Mouse (Mus musculus) neural tube, embryonic 15.5 days (tissue): Measurements from ENCODE around the gene Igsf11. TPM values are rescaled to one million over a fixed set of nuclear protein-coding genes. Genes with fewer than 3 reads are reported as not detected.

Experiments used
- ATAC-seq: fragments of 200-750 bp; cut with Nextera tagmentation; 2 replicates; pipeline ENCODE4 v1.8.0; 2017; ENCODE audit warnings: mild to moderate bottlenecking, moderate TSS enrichment, moderate library complexity; ENCODE audit not compliant: low FRiP score
- H3K27ac ChIP-seq: fragments of 300-500 bp; sonication (generic); replicated peaks from 2 replicates; pipeline ENCODE4 v1.5.1; 2015; ENCODE audit warnings: mild to moderate bottlenecking, inconsistent platforms
- H3K27me3 ChIP-seq: fragments of 300-500 bp; sonication (generic); replicated peaks from 2 replicates; pipeline ENCODE4 v1.6.1; 2015; ENCODE audit warnings: inconsistent platforms
- H3K36me3 ChIP-seq: fragments of 300-500 bp; sonication (generic); 2 replicates; pipeline ENCODE4 v1.6.1; 2015; ENCODE audit warnings: inconsistent platforms
- H3K4me1 ChIP-seq: fragments of 300-500 bp; sonication (generic); 2 replicates; pipeline ENCODE4 v1.6.1; 2015; ENCODE audit warnings: inconsistent platforms
- H3K4me2 ChIP-seq: fragments of 300-500 bp; sonication (generic); 2 replicates; pipeline ENCODE4 v1.6.1; 2015; ENCODE audit warnings: inconsistent platforms, mild to moderate bottlenecking, moderate library complexity
- H3K4me3 ChIP-seq: fragments of 300-500 bp; sonication (generic); replicated peaks from 2 replicates; pipeline ENCODE4 v1.5.1; 2015; ENCODE audit warnings: mild to moderate bottlenecking, inconsistent platforms
- H3K9ac ChIP-seq: fragments of 300-500 bp; sonication (generic); replicated peaks from 2 replicates; pipeline ENCODE4 v1.6.1; 2015; ENCODE audit warnings: mild to moderate bottlenecking, inconsistent platforms
- H3K9me3 ChIP-seq: fragments of 300-500 bp; sonication (generic); replicated peaks from 2 replicates; pipeline ENCODE4 v1.6.1; 2016; ENCODE audit warnings: inconsistent platforms
- WGBS: fragments of 180-500 bp; shearing (Covaris S2); methylation state at CpG from one replicate; pipeline ENCODE4 v1.1.7; 2015; ENCODE audit warnings: mixed read lengths; 5-methylcytosine and 5-hydroxymethylcytosine counted together
- polyA plus RNA-seq: library from polyadenylated mRNA; unstranded; fragments of >200 nt; fragmentation: Nextera tagmentation; extraction: Ambion mirVana; gene quantifications from 2 replicates; pipeline ENCODE4 v1.2.1, GENCODE M21; 2015

The Igsf11 gene
- 3.1 and 3.4 TPM in 2 replicates for polyA plus RNA-seq

- no peak within 1 kb of the TSS for H3K9ac ChIP-seq
- H3K4me1 ChIP-seq, result no peaks in the 10 kb centered on the region
- H3K9me3 ChIP-seq, result no peaks in the 10 kb centered on the region
- no peaks in the 10 kb centered on the region for H3K27me3 ChIP-seq
- WGBS, result 86% methylated on average over 7 of the region's 7 CpGs
- no peaks in the 10 kb centered on the region for H3K36me3 ChIP-seq
- H3K4me2 ChIP-seq, result no peak within 1 kb of the TSS
- H3K27ac ChIP-seq, result no peak within 1 kb of the TSS
- no peak within 1 kb of the TSS for H3K4me3 ChIP-seq
- no peak for ATAC-seq
Measured at GRCm38 (mm10) chr16:38892371-38892770, at the start of gene Igsf11. Gene Igsf11 (plus strand): TSS chr16:38892671.

GRCm38 (mm10) chr16:38858120-38858749 is 34.2 kb upstream of the Igsf11 start:
- no peaks in the 10 kb centered on the region for H3K27me3 ChIP-seq
- WGBS, result 34% methylated on average over 8 of the region's 8 CpGs
- no peaks in the 10 kb centered on the region for H3K4me1 ChIP-seq
- no peaks in the 10 kb centered on the region for H3K36me3 ChIP-seq
- H3K27ac ChIP-seq, result no peak overlapping the region
- ATAC-seq, result no peak
- H3K9ac ChIP-seq, result no peak overlapping the region
- H3K4me3 ChIP-seq, result no peak overlapping the region
- peak overlapping the region; percentile 33; the same call in 1 of the 2 replicates for H3K4me2 ChIP-seq
- H3K9me3 ChIP-seq, result no peaks in the 10 kb centered on the region

GRCm38 (mm10) chr16:38860548-38860947 is 31.9 kb upstream of the Igsf11 start:
- Histone ChIP-seq H3K4me2 (no peak overlapping the region), H3K36me3 (no peaks in the 10 kb centered on the region), H3K27me3 (no peaks in the 10 kb centered on the region), H3K4me3 (no peak overlapping the region), H3K27ac (no peak overlapping the region), H3K9me3 (no peaks in the 10 kb centered on the region), H3K9ac (no peak overlapping the region), H3K4me1 (no peaks in the 10 kb centered on the region)
- ATAC-seq, result no peak
- WGBS, result 40% methylated on average over 6 of the region's 6 CpGs

- Histone ChIP-seq H3K9ac (no peak overlapping the region), H3K4me3 (no peak overlapping the region), H3K4me2 (no peak overlapping the region), H3K27ac (no peak overlapping the region), H3K4me1 (no peaks in the 10 kb centered on the region), H3K9me3 (0 out of 2 replicates have a peak, but pooled peaks cover 3% of the 10 kb centered on the region), H3K36me3 (no peaks in the 10 kb centered on the region), H3K27me3 (no peaks in the 10 kb centered on the region)
- 88% methylated on average over 5 of the region's 5 CpGs for WGBS
- ATAC-seq, result no peak
Measured at GRCm38 (mm10) chr16:38864358-38864757, 28.1 kb upstream of the Igsf11 start.

- H3K27ac ChIP-seq, result no peak overlapping the region
- no peaks in the 10 kb centered on the region for H3K36me3 ChIP-seq
- H3K4me2 ChIP-seq, result no peak overlapping the region
- H3K27me3 ChIP-seq, result no peaks in the 10 kb centered on the region
- ATAC-seq, result no peak
- no peak overlapping the region for H3K4me3 ChIP-seq
- WGBS, result 90% methylated on average over 4 of the region's 4 CpGs
- no peaks in the 10 kb centered on the region for H3K4me1 ChIP-seq
- H3K9me3 ChIP-seq, result no peaks in the 10 kb centered on the region
- no peak overlapping the region for H3K9ac ChIP-seq
Measured at GRCm38 (mm10) chr16:38873231-38873630, 19.2 kb upstream of the Igsf11 start.

- WGBS, result 48% methylated on average over 4 of the region's 4 CpGs
- Histone ChIP-seq H3K36me3 (no peaks in the 10 kb centered on the region), H3K4me3 (no peak overlapping the region), H3K27me3 (no peaks in the 10 kb centered on the region), H3K9me3 (no peaks in the 10 kb centered on the region), H3K4me2 (no peak overlapping the region), H3K27ac (no peak overlapping the region), H3K9ac (no peak overlapping the region), H3K4me1 (no peaks in the 10 kb centered on the region)
- ATAC-seq, result no peak
Measured at GRCm38 (mm10) chr16:38874481-38874880, 18.0 kb upstream of the Igsf11 start.

- Histone ChIP-seq H3K27ac (no peak overlapping the region), H3K27me3 (0 out of 2 replicates have a peak, but pooled peaks cover 6% of the 10 kb centered on the region), H3K36me3 (no peaks in the 10 kb centered on the region), H3K4me1 (peaks cover 5% of the 10 kb centered on the region; the same call in 1 of the 2 replicates), H3K9me3 (no peaks in the 10 kb centered on the region), H3K9ac (no peak overlapping the region), H3K4me3 (no peak overlapping the region), H3K4me2 (no peak overlapping the region)
- 54% methylated on average over 8 of the region's 8 CpGs for WGBS
- no peak for ATAC-seq
Measured at GRCm38 (mm10) chr16:38898816-38899425, 6.5 kb downstream of the Igsf11 start.

- Histone ChIP-seq H3K27ac (no peak overlapping the region), H3K9me3 (no peaks in the 10 kb centered on the region), H3K4me1 (peaks cover 5% of the 10 kb centered on the region; the same call in 1 of the 2 replicates), H3K4me3 (no peak overlapping the region), H3K9ac (no peak overlapping the region), H3K27me3 (0 out of 2 replicates have a peak, but pooled peaks cover 6% of the 10 kb centered on the region), H3K4me2 (no peak overlapping the region), H3K36me3 (no peaks in the 10 kb centered on the region)
- WGBS, result 91% methylated on average over 1 of the region's 1 CpGs
- no peak for ATAC-seq
Measured at GRCm38 (mm10) chr16:38900024-38900423, 7.6 kb downstream of the Igsf11 start.

GRCm38 (mm10) chr16:38902111-38902778 is 9.8 kb downstream of the Igsf11 start:
- Histone ChIP-seq H3K4me2 (peak overlapping the region; percentile 96), H3K27me3 (0 out of 2 replicates have a peak, but pooled peaks cover 6% of the 10 kb centered on the region), H3K4me1 (peaks cover 5% of the 10 kb centered on the region; the same call in 1 of the 2 replicates), H3K4me3 (peak overlapping the region; percentile 79), H3K27ac (peak overlapping the region; percentile 79), H3K9ac (peak overlapping the region; percentile 72), H3K9me3 (no peaks in the 10 kb centered on the region), H3K36me3 (no peaks in the 10 kb centered on the region)
- WGBS, result under 1% methylated on average over 59 of the region's 71 CpGs
- peak; percentile 91 for ATAC-seq

GRCm38 (mm10) chr16:38903020-38903419 is 10.5 kb downstream of the Igsf11 start:
- Histone ChIP-seq H3K9ac (no peak overlapping the region), H3K9me3 (no peaks in the 10 kb centered on the region), H3K4me2 (peak overlapping the region; percentile 96), H3K27me3 (0 out of 2 replicates have a peak, but pooled peaks cover 6% of the 10 kb centered on the region), H3K27ac (0 out of 2 replicates have a peak overlapping the region, but pooled peaks have one; percentile 9), H3K4me1 (peaks cover 5% of the 10 kb centered on the region; the same call in 1 of the 2 replicates), H3K4me3 (peak overlapping the region; percentile 79), H3K36me3 (no peaks in the 10 kb centered on the region)
- no peak for ATAC-seq
- WGBS, result 20% methylated on average over 4 of the region's 4 CpGs

- peaks cover 8% of the 10 kb centered on the region; the same call in 1 of the 2 replicates for H3K4me1 ChIP-seq
- 55% methylated on average over 9 of the region's 9 CpGs for WGBS
- H3K27me3 ChIP-seq, result 0 out of 2 replicates have a peak, but pooled peaks cover 6% of the 10 kb centered on the region
- no peak overlapping the region for H3K27ac ChIP-seq
- ATAC-seq, result no peak
- no peaks in the 10 kb centered on the region for H3K9me3 ChIP-seq
- H3K4me3 ChIP-seq, result 0 out of 2 replicates have a peak overlapping the region, but pooled peaks have one; percentile 79
- no peaks in the 10 kb centered on the region for H3K36me3 ChIP-seq
- H3K9ac ChIP-seq, result no peak overlapping the region
- H3K4me2 ChIP-seq, result peak overlapping the region; percentile 96
Measured at GRCm38 (mm10) chr16:38904202-38904601, 11.7 kb downstream of the Igsf11 start.
